Mouse (Mus musculus): Measurements from ENCODE around the gene Oxnad1.

Oxnad1 gene

DNA sequence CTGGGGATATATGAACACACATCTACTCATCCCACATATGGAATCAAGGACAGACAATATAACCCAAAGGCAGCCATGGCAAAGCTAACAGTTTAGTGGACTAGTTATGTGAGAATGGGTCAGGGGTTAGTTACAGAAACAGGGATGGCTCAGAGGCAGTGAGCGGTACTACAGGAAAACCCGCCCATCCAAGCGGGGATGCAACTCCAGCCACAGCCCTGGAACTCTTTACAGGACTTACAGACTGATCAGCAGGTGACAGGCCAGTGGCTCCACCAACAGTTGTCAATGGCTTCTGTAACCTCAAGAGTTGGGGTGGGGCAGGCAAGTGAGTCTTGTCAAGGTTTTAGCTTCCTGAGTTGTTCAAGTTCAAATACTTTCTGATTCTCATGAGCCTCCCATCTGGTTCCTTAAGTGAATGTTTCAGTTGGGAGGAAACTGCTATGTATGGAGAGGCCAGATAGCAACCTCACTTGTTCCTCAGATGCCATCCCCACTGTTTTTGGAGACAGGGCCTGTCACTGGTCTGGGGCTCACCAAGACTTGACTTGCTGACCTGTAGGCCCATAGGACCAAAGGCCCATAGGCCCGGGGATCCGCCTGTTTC, 55.3 kb downstream of the Oxnad1 start:
- no peak for ATAC-seq (ENCODE audit: insufficient number of reproducible peaks, low FRiP score, low TSS enrichment)

DNA sequence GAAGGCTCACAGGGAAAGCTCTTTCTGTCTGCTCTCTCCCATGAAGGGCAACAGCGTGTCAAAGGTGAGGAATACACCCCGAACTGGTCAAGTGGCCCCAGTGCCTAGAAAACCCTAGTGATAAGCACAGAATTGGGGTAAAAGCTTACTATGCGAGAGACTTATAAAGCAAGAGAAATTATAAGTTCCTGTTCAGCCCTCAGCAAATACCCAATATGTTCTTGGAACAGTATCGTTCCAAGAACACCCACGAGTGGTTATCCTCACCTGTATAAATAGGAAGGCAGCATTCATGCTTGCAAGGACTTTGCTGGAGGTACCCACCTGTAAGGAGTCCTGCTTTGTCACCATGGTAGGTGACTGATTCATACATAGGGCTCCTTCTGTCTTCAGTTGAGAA, 56.5 kb downstream of the Oxnad1 start, which contains the start of gene Msmb:
Msmb (plus strand) TSS at position 301 of the 400 bp plus-strand sequence.
- ATAC-seq (ENCODE audit: insufficient number of reproducible peaks, low FRiP score, low TSS enrichment), result no peak

DNA sequence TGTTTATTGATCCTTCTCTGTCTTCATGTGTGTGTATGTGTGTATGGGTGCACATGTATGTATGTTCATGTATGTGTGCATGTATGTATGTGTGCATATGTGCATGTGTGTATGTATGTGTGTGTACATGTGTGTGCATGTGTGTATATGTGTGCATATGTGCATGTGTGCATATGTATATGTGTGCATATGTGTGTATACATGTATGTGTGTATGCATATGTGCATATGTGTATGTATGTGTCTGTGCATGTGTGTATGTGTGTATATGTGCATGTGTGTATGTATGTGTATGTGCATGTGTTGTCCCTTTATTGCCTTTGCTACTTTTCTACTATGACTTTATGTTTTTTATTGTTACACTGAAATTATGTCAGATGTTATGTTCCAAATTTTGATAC, 59.6 kb downstream of the Oxnad1 start:
- no peak for ATAC-seq (ENCODE audit: insufficient number of reproducible peaks, low FRiP score, low TSS enrichment)

DNA sequence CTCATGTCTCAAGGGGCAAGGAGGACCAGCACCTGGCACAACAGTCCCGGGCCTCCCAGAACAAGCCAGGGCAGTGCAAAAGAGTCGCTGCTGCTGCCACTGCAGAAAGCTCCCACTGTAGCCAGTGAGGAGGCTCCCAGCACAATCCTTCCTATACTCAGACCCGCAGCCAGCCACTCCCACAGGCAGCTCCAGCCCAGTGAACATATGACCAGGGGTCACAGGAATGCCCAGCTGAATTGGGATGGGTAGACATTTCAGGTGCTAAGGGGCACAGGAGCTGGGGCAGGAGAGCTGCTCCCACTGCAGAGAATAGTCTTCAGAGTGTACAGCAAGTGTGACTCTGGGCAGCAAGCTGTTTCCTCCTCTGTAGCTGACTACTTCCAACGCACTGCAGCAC, 60.2 kb downstream of the Oxnad1 start:
- ATAC-seq (ENCODE audit: insufficient number of reproducible peaks, low FRiP score, low TSS enrichment), result no peak

DNA sequence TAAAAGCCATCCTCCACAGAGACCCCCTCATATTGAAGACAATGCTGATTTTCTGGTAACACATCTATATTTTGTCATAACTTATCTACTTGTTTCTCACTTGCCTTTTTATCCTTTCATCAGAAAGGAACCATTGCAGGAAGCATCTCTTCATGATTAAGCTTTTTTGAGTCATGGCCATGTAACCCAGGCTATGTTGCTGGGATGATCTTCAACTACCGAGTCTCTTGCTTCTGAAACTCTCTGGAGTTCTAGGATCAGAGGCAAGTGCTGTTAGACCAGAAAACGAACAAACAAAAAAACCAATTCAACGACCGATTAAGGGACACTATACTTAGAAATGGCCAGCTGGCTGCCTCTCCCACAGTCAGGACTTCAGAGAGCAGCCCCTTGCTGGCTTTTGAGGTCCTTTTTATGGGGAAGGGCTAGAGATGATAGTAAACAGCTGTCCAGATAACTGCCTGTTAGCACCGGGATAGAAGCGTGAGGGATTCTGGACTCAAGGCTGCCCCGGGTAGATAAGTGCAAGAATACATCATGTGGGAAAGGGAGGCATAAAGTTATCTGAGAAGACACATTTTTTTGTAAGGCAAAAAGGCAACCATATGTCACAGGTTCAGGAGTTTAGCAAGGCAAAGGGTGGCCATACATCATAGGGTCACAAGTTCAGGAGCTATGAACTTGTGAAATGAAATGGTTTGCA, 60.8 kb downstream of the Oxnad1 start:
- no peak for ATAC-seq (ENCODE audit: insufficient number of reproducible peaks, low FRiP score, low TSS enrichment)

DNA sequence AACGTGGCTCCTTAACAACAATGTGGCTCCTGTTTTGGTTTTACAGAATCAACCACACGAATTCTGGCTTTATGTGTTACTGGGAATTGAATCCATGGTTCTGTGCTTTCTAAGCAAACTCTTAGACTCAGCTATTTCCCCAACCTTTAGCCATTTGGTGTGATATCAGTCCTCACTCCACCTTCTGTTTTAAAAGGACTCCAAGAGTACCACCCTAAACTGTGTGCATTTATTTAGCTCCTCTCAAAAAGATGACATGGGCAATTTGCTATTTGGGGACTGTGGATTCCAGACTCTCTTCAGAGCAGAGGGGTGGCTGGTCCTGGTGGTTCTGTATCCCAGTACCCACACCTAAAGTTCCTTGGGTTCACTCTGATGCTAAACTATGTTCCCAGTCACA, 61.4 kb downstream of the Oxnad1 start:
- ATAC-seq (ENCODE audit: insufficient number of reproducible peaks, low FRiP score, low TSS enrichment), result no peak

DNA sequence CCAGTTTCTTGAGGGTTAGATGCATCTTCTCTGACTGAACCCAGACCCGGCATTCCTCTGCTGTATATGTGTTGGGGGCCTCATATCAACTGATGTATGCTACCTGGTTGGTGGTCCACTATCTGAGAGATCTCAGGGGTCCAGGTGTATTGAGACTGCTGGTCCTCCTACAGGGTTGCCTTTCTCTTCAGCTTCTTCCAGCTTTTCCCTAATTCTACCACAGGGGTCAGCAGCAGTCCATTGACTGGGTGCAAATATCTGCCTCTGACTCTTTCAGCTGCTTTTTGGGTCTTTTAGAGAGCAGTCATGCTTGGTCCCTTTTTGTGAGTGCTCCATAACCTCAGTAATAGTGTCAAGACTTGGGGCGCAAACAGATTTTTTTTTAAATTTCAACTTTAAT, 65.7 kb downstream of the Oxnad1 start:
- no peak for ATAC-seq (ENCODE audit: insufficient number of reproducible peaks, low FRiP score, low TSS enrichment)

DNA sequence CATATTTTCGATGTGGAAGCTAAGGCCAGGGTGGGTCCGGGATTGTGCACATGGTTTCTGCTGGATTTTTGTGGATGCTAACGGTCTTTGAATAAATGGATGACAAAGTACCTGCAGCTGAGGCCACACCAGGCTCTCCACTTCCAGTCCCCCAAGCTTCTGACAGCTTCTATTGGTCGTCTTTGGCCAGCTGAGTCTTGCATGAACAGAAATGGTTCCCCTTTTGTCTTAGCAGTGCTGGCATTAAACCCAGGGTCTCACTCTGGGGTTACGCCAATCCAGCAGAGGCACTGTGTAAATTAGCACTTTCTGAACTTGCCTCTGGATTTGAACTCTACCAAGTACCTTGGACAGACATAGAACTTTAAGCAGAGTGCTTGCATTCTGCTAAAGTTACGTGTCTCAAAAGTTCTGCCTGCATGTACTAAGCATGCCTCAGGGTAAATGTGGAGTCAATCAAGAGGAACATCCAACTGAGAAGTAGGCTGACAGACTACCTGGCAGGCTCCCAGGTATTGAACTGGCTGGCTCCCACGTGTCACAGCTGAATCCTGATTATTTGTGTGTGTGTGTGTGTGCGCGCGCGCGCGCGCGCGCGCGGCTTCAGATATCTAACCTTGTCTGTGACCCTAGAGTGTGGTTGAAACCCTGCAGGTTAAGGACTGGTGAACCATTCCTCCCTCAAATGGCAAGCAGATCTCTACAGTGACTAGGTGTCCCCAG, 67.2 kb downstream of the Oxnad1 start:
- no peak for ATAC-seq (ENCODE audit: insufficient number of reproducible peaks, low FRiP score, low TSS enrichment)

Data from cerebellum, adult (tissue).